Mouse (Mus musculus) ovary, postnatal 10 days (tissue): ENCODE data around the gene Naa11.

Experiments used
- DNase-seq: peaks from one replicate; pipeline ENCODE4 v3.0.0; 2022; ENCODE audit warnings: low spot score

Gene Naa11

DNA sequence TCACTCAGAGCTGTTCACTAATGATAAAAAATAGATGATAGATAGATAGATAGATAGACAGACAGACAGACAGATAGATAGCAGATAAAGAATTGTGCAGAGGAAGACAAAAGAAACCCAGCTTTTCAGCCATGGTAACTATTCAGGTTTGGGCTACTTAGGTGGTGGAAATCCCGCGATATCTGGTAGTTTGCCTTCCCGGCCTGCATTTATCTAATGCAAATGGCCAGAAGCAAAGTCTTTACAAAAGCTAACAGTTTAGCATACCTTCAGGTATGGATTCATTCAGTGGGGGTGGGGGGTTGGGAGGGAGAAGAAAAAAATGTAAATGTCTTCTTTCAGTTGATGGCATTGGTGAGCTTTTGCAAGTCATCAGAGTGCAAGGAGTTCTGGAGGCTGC lies 48.0 kb downstream of the Naa11 start:
- DNase-seq, result no peak

DNA sequence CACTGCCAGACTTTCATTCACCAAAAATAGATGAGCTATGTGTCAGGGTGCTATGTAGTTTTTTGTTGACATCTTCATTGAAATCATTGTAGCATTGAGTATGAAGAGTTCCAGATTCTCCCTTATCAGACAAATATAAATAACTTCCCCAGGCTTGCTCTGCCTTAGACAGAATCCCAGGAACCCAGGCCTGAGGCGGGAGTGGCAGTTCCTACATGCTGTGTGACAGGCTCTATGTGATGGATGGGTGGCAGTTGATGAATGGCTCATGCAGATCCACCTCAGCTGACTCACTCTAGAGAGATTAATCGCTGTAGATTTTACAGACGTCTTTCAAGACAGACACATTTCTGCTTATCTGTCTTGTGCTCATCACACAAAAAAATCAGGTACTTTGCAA lies 57.4 kb downstream of the Naa11 start:
- no peak for DNase-seq
